Mouse (Mus musculus) left cerebral cortex, adult 2 months (tissue): Measurements from ENCODE around the gene Rbm39. TPM values are rescaled to one million over a fixed set of nuclear protein-coding genes. Genes with fewer than 3 reads are reported as not detected.
"Not testable (repeated sequence)": the region's sequence is repeated elsewhere in the genome, so short reads cannot be mapped to it uniquely, and the experiment has no call there.

Experiments used
- DNase-seq, 2 experiments: peaks; one replicate each; pipeline ENCODE4 v3.0.0; 2021 to 2022; ENCODE audit warnings: low spot score in 2 of 2, mixed read lengths in 1 of 2; ENCODE audit errors: extremely low spot score in 1 of 2
- H3K27ac ChIP-seq: fragments of 200-600 bp; 2 replicates; pipeline ENCODE4 v1.8.1; 2022
- H3K4me3 ChIP-seq: fragments of 200-600 bp; 2 replicates; pipeline ENCODE4 v1.8.1; 2022
- CTCF ChIP-seq: fragments of 200-600 bp; IDR thresholded peaks from 2 replicates; pipeline ENCODE4 v1.8.1; 2022; ENCODE audit warnings: antibody characterized with exemption, mild to moderate bottlenecking, moderate library complexity
- intact Hi-C: fragments of 180-260 bp; cut with DNase I; formaldehyde crosslinking; loops from one replicate; pipeline ENCODE4 v1.15.1; 2025
- total RNA-seq, 2 experiments: library from RNA; stranded (reverse); gene quantifications; 2 replicates each; pipeline ENCODE4 v1.2.3; 2021

Rbm39 gene
- total RNA-seq, 2 experiments from 2014 or later: 286 to 301 TPM

DNA sequence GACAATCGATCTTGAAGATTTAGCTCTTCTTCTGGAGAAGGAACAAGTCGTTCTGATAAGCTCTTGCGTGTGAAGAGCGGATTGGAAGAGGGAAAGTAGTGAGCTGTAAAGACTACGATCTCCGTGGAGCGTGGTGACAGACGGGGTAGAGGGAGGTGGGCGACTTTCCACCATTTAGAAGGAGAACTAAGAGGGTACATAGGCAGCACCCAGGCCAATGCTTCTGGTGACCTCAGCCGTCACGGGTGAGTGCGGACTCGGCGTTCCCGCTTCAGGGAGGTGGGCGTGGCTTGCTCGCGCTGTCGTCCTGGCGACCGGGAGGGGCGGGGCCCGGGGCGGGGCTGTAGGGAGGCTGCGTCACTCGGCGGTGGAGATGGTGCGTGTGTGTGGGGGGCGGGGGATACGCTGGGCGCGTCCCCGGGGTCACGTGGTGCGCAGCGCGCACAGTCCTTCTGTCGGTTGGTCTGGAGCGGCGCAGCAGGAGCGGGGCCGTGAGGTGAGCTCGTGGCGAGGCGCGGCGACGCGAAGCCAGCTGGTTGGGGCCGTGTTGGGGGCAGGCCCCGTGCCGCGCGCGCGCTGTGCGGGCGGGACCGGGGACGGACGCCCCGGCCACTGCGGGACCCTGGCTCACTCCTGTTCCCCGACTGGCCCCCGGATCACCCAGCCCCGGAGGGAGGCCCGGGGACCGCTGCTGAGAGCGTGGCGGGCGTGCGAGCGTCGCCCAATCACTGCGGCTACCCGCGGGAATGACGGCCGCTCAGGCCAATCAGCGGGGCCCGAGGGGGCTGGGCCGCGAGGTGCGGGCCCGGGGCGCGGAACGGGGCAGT, 16.5 kb upstream of the Rbm39 start, which contains the start of gene Phf20:
Phf20 (plus strand) TSS at position 165 of the 827 bp plus-strand sequence.
- intact Hi-C loops: loop anchor here (1.0 to 5.0 kb wide), 2 partner anchors 16 to 81 kb away; partner anchors contain the start of gene Rbm39
- H3K27ac ChIP-seq: peak within 1 kb of the TSS; percentile 93
- TF ChIP-seq CTCF: peak; percentile 1; the same call in 1 of the 2 replicates
- peak within 1 kb of the TSS; percentile 85 for H3K4me3 ChIP-seq
- peak; percentile 97 to 98 for DNase-seq

DNA sequence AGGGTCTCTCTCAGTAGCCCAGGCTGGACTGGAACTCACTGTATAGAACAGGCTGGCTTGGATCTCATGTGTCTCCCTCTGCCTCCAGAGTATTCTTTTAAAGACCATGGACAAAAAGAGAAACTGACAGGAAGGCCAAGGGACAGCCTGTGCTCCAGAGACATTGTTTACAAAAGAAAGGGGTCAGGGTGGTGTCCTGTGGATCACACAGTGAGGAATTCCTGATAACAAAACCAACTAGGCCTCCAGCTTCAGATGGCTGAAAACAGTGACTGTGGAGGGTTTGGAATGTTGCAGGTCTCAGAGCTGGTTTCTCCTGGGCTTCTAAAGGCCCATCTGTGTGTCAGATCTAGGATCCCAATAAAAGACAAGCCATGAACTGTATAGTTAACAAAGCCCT, 14.5 kb upstream of the Rbm39 start:
- Histone ChIP-seq H3K27ac (no peak overlapping the region), H3K4me3 (no peak overlapping the region)
- no peak for TF ChIP-seq CTCF
- intact Hi-C loops: no loop called here
- no peak for DNase-seq

DNA sequence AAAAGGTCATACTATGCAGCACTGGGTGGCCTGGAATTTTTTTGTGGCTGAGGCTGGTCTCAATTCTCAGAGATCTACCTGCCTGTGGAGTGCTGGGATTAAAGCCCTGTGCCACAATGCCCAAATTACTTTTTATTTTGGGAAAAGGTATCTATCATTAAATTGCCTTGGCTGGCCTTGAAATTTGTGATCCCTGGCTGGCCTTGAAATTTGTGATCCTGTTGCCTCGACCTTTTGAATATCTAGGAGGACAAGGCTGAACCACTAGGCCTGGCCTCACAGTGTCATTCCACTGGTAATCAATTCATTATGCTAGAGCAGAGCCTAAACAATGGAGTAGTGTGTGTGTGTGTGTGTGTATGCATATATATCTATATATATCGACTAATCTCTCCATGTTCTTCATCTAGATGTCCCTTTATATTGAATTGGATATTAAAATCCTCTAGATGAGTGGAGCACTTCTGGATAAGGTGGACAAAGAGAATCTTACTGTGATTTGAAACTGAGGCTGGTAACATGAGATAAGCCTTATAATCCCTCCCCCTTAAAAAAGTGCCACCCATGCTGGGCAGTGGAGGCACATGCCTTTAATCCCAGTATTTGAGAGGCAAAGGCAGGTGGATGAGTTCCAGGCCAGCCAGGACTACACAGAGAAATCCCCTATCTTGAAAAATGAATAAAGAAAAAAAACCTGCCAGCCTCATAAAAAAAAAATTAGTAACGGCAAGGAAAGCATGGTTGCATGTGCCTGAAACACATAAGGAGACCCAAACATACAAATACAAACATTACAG, 13.2 kb upstream of the Rbm39 start:
- no peak for TF ChIP-seq CTCF
- Histone ChIP-seq H3K27ac (no peak overlapping the region), H3K4me3 (no peak overlapping the region)
- DNase-seq: no peak
- intact Hi-C loops: no loop called here

DNA sequence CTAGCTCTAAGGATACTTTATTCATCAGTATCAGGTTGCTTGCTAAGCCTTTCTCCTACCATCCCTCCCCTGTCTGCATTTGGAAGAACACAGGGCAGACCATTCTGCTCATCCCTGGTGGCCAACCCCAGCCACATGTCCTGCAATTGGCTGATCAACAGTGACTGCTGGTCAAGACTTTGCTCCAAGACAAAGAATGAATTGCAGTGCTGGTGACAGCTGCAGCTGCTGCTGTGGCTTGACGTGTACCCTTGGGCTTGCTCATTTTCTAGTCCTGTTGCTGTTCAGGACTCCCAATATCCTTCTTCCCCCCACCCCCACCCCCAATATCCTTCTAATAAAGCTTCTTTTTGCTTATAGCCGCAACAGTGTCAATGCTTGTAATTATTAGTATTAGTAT, 12.0 kb upstream of the Rbm39 start:
- Histone ChIP-seq H3K27ac (no peak overlapping the region), H3K4me3 (no peak overlapping the region)
- DNase-seq: no peak
- no peak for TF ChIP-seq CTCF
- intact Hi-C loops: no loop called here

DNA sequence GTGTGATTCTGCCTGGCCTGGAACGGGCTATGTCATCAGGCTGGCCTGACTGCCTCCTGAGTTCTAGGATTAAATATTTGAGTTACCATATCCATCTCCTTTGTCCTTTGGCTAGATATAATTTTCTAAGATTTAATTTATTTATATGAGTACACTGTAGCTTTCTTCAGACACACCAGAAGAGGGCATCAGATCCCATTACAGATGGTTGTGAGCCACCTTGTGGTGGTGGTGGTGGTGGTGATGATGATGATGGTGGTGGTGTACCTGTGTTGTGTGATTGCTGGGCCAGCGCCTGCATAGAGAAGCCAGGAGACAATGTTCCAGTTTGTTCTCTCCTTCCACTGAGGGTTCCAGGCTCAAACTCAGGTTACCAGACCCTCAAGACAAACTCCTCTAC, 11.5 kb upstream of the Rbm39 start:
- no peak for DNase-seq
- intact Hi-C loops: no loop called here
- peak; percentile 24 for TF ChIP-seq CTCF
- no peak overlapping the region for H3K27ac ChIP-seq
- H3K4me3 ChIP-seq: no peak overlapping the region

DNA sequence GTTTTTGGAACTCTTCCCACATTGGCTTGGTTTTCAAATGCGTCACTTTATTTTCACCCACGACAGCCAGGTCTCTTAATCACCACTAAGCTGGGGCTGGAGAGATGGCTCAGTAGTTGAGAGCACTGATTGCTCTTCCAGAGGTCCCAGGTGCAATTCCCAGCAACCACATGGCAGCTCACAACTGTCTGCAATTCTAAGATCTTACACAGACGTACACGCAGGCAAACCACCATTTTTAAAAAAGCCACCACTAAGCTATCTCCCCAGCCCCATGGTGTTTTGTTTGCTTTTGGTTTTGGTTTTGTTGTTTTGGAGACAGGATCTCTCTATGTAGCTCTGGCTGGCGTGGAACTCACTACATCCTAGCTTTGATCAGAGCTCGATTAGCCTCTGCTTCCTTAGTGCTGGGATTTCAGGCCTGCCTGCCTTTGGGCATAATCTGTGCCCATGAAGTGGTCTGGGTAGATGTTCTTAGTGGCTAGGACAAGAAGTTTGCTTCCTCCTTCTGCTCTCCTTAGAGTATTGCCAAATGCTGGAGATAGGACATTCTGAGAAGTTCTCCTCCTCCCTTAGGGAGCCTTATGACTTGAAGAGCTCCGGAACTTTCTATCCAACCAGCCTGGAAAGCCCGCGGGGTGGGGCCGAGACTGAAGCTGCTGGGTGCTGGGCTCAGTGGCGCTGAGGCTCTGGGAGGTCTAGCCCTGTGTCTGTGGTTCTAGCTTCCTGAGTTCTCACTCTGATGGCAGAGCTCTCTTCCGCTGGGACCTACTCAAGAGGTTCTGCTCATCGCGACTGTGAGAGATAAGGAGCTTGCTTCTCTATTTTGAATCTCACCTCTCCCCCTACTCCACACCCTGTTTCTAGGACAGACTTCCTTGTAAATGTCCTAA, 10.2 kb upstream of the Rbm39 start:
- intact Hi-C loops: no loop called here
- DNase-seq: no peak
- Histone ChIP-seq H3K27ac (no peak overlapping the region), H3K4me3 (no peak overlapping the region)
- TF ChIP-seq CTCF: no peak

DNA sequence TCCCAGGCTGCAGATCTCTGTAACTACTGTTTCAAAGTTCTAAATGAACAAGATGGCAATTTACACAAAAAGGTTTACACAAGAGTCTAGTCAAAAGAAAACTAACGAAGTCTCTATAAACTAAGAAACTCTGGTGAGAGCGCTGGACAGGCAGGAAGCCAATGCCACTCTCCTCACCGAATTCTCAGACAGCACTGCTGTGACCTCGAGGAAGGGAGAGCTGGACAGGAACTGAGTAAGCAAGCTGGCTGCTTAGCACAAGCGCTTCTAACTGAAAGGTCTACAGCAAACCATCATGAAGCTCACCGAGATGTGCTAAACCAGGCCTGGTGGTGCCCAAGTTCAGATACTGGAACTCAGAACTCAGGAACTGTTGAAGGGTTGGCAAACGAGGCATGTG, 9.2 kb upstream of the Rbm39 start:
- intact Hi-C loops, H3K4me3 ChIP-seq, H3K27ac ChIP-seq, DNase-seq: not testable (repeated sequence)

DNA sequence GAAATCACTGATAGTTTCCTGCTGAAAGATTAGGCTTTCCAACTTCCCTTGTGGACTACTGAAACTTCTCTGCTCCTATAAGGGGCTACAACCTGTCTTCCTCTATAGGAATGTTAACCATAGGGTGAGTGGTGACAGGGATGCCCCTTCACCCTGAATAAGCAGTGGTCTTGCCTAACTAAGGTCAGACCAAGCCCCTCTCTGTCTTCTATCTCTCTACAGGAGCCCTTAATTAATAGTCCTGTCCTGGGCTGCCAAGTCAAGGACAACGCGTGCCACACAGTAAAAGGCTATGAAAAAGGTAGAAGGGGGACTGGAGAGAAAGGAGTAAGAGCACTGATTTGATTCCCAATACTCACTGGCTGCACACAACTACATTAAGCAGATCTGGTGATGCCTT, 1.6 kb upstream of the Rbm39 start:
- intact Hi-C loops: loop anchor here (2.0 to 5.0 kb wide), 2 partner anchors 76 to 97 kb away; no protein-coding TSS in a partner anchor
- peak overlapping the region; percentile 97; the same call in 1 of the 2 replicates for H3K27ac ChIP-seq
- peak overlapping the region; percentile 66; the same call in 1 of the 2 replicates for H3K4me3 ChIP-seq
- DNase-seq: no peak
- no peak for TF ChIP-seq CTCF

DNA sequence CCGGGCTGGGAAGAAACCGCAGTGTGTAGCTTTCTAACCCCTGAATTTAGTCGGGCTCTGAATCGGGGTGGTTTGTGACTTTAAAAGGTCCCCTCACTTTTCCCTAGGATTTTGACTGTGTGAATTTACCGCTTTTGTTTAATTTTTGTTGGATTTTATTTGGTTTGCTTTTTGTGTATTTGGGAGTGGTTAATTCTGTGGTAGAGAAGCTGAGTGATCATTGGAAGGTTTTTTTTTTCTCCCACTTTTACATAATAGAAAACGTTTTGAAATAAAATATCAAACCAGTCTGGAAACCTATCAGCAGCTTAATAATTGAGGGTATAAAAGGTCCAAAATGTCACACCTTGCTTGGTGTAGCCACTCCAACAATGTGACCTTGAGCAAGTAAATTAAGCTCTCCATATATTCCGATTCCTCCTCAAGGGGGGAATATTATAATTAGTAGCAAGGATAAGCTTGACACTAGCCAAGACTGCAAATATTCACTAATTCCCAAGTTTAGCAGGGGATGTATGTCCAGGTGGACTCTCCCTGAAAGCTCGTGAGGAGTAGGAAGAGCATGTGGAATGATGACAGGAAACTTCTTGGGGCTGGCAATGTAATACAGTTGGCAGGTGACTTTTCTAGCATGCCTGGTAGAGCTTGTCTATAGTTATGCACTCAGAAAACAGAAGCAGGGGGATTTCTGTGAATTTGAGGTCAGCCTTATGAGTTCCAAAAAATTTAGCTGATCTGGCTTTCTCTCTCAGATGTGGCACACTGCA, 969 bp upstream of the Rbm39 start:
- intact Hi-C loops: loop anchor here (1.0 to 5.0 kb wide), 3 partner anchors 15 to 98 kb away; partner anchors contain the start of gene Phf20
- DNase-seq: no peak
- H3K4me3 ChIP-seq: peak overlapping the region; percentile 66
- no peak for TF ChIP-seq CTCF
- H3K27ac ChIP-seq: peak overlapping the region; percentile 97

DNA sequence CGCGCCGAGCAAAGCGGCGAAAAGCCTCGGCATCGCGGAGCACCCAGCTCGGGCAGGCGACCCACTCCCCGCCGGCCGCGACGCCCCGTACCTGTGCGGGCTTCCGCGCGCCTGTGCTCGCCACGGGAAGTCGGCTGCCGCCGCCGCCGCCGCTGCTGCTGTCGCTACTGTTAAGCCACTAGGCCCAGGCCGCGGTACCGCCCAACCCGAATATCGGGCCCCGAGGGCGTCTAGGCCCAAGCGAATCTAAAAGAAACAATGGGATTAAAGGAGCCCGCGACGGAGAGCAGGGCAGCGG, 293 bp downstream of the Rbm39 start:
- no peak for TF ChIP-seq CTCF
- intact Hi-C loops: loop anchor here (1.0 to 5.0 kb wide), 4 partner anchors 17 to 99 kb away; partner anchors contain the start of genes Nfs1, Phf20 and Romo1
- peak overlapping the region; percentile 99 for H3K27ac ChIP-seq
- no peak for DNase-seq
- H3K4me3 ChIP-seq: peak overlapping the region; percentile 88
